Mouse (Mus musculus) forebrain, embryonic 13.5 days (tissue): ENCODE measurements around the gene Tle6. TPM values are rescaled to one million over a fixed set of nuclear protein-coding genes. Genes with fewer than 3 reads are reported as not detected.

ENCODE experiments used
- ATAC-seq: fragments of 200-750 bp; cut with Nextera tagmentation; 2 replicates; pipeline ENCODE4 v1.8.0; 2017
- H3K27ac ChIP-seq: fragments of 300-500 bp; sonication (generic); 2 replicates; pipeline ENCODE4 v1.5.1; 2015; ENCODE audit warnings: inconsistent platforms, mild to moderate bottlenecking, moderate library complexity
- H3K27me3 ChIP-seq: fragments of 300-500 bp; sonication (generic); 2 replicates; pipeline ENCODE4 v1.6.1; 2015; ENCODE audit warnings: mild to moderate bottlenecking, inconsistent platforms
- H3K36me3 ChIP-seq: fragments of 300-500 bp; sonication (generic); 2 replicates; pipeline ENCODE4 v1.6.1; 2015; ENCODE audit warnings: mild to moderate bottlenecking, inconsistent platforms; ENCODE audit not compliant: poor library complexity, severe bottlenecking
- H3K4me1 ChIP-seq: fragments of 300-500 bp; sonication (generic); 2 replicates; pipeline ENCODE4 v1.6.1; 2015; ENCODE audit warnings: inconsistent platforms
- H3K4me2 ChIP-seq: fragments of 300-500 bp; sonication (generic); 2 replicates; pipeline ENCODE4 v1.6.1; 2015; ENCODE audit warnings: inconsistent platforms, mild to moderate bottlenecking, moderate library complexity
- H3K4me3 ChIP-seq: fragments of 300-500 bp; sonication (generic); 2 replicates; pipeline ENCODE4 v1.5.1; 2015; ENCODE audit warnings: mild to moderate bottlenecking, inconsistent platforms
- H3K9ac ChIP-seq: fragments of 300-500 bp; sonication (generic); 2 replicates; pipeline ENCODE4 v1.6.1; 2015; ENCODE audit warnings: mild to moderate bottlenecking, inconsistent platforms
- H3K9me3 ChIP-seq: fragments of 300-500 bp; sonication (generic); replicated peaks from 2 replicates; pipeline ENCODE4 v1.6.1; 2016; ENCODE audit warnings: inconsistent platforms
- WGBS: fragments of 180-500 bp; shearing (Covaris S2); methylation state at CpG from one replicate; pipeline ENCODE4 v1.1.7; 2015; 5-methylcytosine and 5-hydroxymethylcytosine counted together
- polyA plus RNA-seq: library from polyadenylated mRNA; unstranded; fragments of >200 nt; fragmentation: Nextera tagmentation; extraction: Ambion mirVana; gene quantifications from 2 replicates; pipeline ENCODE4 v1.2.1, GENCODE M21; 2015

Gene Tle6
- polyA plus RNA-seq, 1 experiment from 2014 or later = 1.8 TPM

DNA sequence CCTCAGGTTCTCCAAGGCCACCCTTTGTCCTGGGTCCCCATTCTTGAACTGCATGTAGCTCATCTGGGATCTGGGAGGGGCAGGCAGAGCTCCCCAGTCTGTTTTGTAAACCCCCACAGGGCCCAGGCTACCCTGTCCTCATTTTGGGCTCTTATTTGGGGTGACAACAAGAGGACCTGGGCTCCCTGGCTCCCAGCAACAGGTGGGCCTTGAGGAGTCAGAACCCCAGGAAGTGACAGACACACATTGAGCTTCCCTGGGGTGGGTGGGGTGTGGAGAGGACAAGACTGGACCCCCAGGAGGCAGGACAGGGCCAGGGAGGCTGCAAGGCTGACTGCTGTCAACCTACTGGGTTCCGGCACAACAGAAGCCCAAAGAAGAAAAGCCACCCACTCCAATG is 57.2 kb downstream of the Tle6 start:
- Histone ChIP-seq H3K27me3 (no peaks in the 10 kb centered on the region), H3K4me2 (peak overlapping the region; percentile 99), H3K27ac (no peak overlapping the region), H3K4me1 (peaks cover 44% of the 10 kb centered on the region), H3K9me3 (no peaks in the 10 kb centered on the region), H3K4me3 (peak overlapping the region; percentile 86), H3K36me3 (peaks cover 12% of the 10 kb centered on the region; the same call in 1 of the 2 replicates), H3K9ac (peak overlapping the region; percentile 85)
- WGBS = 75% methylated on average over 1 of the region's 1 CpGs
- no peak for ATAC-seq

DNA sequence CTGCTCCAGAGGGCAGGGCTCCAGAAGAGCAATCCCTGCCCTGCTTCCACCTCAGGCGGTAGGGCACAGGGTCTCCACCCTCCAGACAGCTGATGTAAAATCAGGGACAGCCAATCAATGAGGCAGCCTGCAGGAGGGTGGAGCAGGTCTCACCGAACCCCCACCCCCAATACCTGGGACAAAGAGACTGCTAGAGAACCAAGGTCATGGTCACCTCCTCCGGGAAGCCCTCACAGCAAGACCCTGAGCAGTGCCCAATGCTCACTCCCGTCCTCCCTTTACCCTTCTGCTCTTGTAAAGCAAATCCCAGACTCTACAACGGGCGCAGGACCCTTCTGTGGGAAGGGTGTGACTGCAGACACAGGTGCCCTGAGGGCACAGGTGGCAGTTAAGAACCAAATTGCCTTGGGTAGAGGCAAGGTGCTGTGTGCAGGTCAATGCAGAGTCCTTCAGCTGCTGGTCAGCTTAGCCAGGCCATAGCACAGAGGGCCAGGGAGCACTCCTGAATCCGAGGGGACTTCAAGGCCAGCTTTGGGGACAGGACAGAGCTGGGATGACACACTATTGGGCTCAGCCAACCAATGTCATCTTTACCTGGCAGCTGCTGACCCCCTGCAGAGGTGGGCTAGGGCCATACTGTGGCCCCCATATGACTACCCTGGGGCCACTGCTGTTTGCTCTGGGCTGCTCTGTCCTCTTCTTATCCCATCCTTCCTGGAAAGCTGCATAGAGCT is 58.0 kb downstream of the Tle6 start:
- H3K9ac ChIP-seq = peak overlapping the region; percentile 85
- peak overlapping the region; percentile 86 for H3K4me3 ChIP-seq
- no peaks in the 10 kb centered on the region for H3K27me3 ChIP-seq
- no peak overlapping the region for H3K27ac ChIP-seq
- H3K4me2 ChIP-seq = peak overlapping the region; percentile 99
- no peaks in the 10 kb centered on the region for H3K9me3 ChIP-seq
- H3K4me1 ChIP-seq = peaks cover 46% of the 10 kb centered on the region
- no peak for ATAC-seq
- H3K36me3 ChIP-seq = peaks cover 12% of the 10 kb centered on the region; the same call in 1 of the 2 replicates
- 79% methylated on average over 7 of the region's 7 CpGs for WGBS

- Histone ChIP-seq H3K9me3 (no peaks in the 10 kb centered on the region), H3K4me2 (peak overlapping the region; percentile 5; the same call in 1 of the 2 replicates), H3K4me1 (peaks cover 46% of the 10 kb centered on the region), H3K4me3 (no peak overlapping the region), H3K27ac (no peak overlapping the region), H3K27me3 (no peaks in the 10 kb centered on the region), H3K36me3 (peaks cover 16% of the 10 kb centered on the region; the same call in 1 of the 2 replicates), H3K9ac (peak overlapping the region; percentile 58)
- ATAC-seq = no peak
- WGBS = 88% methylated on average over 10 of the region's 10 CpGs
These were observed 59.1 kb downstream of the Tle6 start for GRCm38 (mm10) chr10:81541803-81542202.

- Histone ChIP-seq H3K9me3 (no peaks in the 10 kb centered on the region), H3K27ac (no peak overlapping the region), H3K4me1 (peaks cover 46% of the 10 kb centered on the region), H3K9ac (peak overlapping the region; percentile 58; the same call in 1 of the 2 replicates), H3K27me3 (no peaks in the 10 kb centered on the region), H3K4me3 (no peak overlapping the region), H3K36me3 (peaks cover 16% of the 10 kb centered on the region; the same call in 1 of the 2 replicates), H3K4me2 (no peak overlapping the region)
- WGBS = 88% methylated on average over 5 of the region's 5 CpGs
- no peak for ATAC-seq
These were observed 59.5 kb downstream of the Tle6 start for GRCm38 (mm10) chr10:81541363-81541762.

Other genes starting within 250 kb of the Tle6 start
- 6.3 and 6.8 TPM in 2 replicates for gene Mfsd12, start 243.6 kb downstream of the Tle6 start, polyA plus RNA-seq
- gene 4930404N11Rik, start 235.3 kb downstream of the Tle6 start, polyA plus RNA-seq = 0.44 and 0.45 TPM in 2 replicates
- gene Fzr1, start 222.6 kb downstream of the Tle6 start, polyA plus RNA-seq = 117 and 128 TPM in 2 replicates
- 76.7 and 87.3 TPM in 2 replicates for gene Dohh, start 216.6 kb downstream of the Tle6 start, polyA plus RNA-seq
- 4.2 and 5.8 TPM in 2 replicates for gene Gm48551, start 216.6 kb downstream of the Tle6 start, polyA plus RNA-seq
- 2.1 and 2.3 TPM in 2 replicates for gene Gm48552, start 212.1 kb downstream of the Tle6 start, polyA plus RNA-seq
- gene Smim24, start 208.0 kb downstream of the Tle6 start, polyA plus RNA-seq = 1.8 TPM in 2 replicates
- gene Nfic, start 145.4 kb downstream of the Tle6 start, polyA plus RNA-seq = 18.5 and 25.2 TPM in 2 replicates
- 48.8 and 57.4 TPM in 2 replicates for gene Celf5, start 118.4 kb downstream of the Tle6 start, polyA plus RNA-seq
- gene Ncln, start 104.7 kb downstream of the Tle6 start, polyA plus RNA-seq = 56.8 and 60.9 TPM in 2 replicates
- 0.52 and 0.53 TPM in 2 replicates for gene S1pr4, start 100.9 kb downstream of the Tle6 start, polyA plus RNA-seq
- gene Gna15, start 76.8 kb downstream of the Tle6 start, polyA plus RNA-seq = 0.48 and 0.57 TPM in 2 replicates
- gene Gna11, start 55.9 kb downstream of the Tle6 start, polyA plus RNA-seq = 79.0 and 84.3 TPM in 2 replicates
- 430 and 502 TPM in 2 replicates for gene Aes, start 41.6 kb downstream of the Tle6 start, polyA plus RNA-seq
- gene Tle2, start 26.5 kb downstream of the Tle6 start, polyA plus RNA-seq = 15.1 and 17.7 TPM in 2 replicates
- 2.0 and 3.7 TPM in 2 replicates for gene BC025920, start 5.2 kb upstream of the Tle6 start, polyA plus RNA-seq
- gene Sirt6, start 26.7 kb upstream of the Tle6 start, polyA plus RNA-seq = 56.6 and 65.3 TPM in 2 replicates
- 6.4 and 6.9 TPM in 2 replicates for gene Ankrd24, start 27.5 kb upstream of the Tle6 start, polyA plus RNA-seq
- 5.4 and 5.6 TPM in 2 replicates for gene Gm10778, start 48.0 kb upstream of the Tle6 start, polyA plus RNA-seq
- gene Zfp433, start 103.8 kb upstream of the Tle6 start, polyA plus RNA-seq = 22.8 and 23.2 TPM in 2 replicates
- 12.3 and 19.5 TPM in 2 replicates for gene Gm3055, start 170.1 kb upstream of the Tle6 start, polyA plus RNA-seq
- 2.8 and 4.3 TPM in 2 replicates for gene Gm4767, start 211.1 kb upstream of the Tle6 start, polyA plus RNA-seq